Mouse (Mus musculus) granulocyte monocyte progenitor cell, adult 5-6 weeks (primary cell): ENCODE data around the gene Rasal1. TPM values are rescaled to one million over a fixed set of nuclear protein-coding genes. Genes with fewer than 3 reads are reported as not detected.
A peak's percentile ranks its signal among the peaks of the same experiment; 100 is the strongest.

ENCODE experiments used
- ATAC-seq: replicated peaks from 2 replicates; pipeline ENCODE4 v1.8.0; 2016; ENCODE audit warnings: mild to moderate bottlenecking, moderate TSS enrichment, inconsistent platforms; ENCODE audit not compliant: poor library complexity, severe bottlenecking
- total RNA-seq, 2 experiments: library from RNA; stranded (forward) in 1 of 2; stranded (reverse) in 1 of 2; fragments of 200-712, 200-1000 nt in 1 of 2; fragments of >200 nt in 1 of 2; fragmentation: Nextera tagmentation in 1 of 2; gene quantifications; 2 replicates each; pipeline ENCODE4 v1.2.3; 2014 to 2017

Rasal1 gene
- total RNA-seq, 2 experiments from 2014 or later, result not detected

DNA sequence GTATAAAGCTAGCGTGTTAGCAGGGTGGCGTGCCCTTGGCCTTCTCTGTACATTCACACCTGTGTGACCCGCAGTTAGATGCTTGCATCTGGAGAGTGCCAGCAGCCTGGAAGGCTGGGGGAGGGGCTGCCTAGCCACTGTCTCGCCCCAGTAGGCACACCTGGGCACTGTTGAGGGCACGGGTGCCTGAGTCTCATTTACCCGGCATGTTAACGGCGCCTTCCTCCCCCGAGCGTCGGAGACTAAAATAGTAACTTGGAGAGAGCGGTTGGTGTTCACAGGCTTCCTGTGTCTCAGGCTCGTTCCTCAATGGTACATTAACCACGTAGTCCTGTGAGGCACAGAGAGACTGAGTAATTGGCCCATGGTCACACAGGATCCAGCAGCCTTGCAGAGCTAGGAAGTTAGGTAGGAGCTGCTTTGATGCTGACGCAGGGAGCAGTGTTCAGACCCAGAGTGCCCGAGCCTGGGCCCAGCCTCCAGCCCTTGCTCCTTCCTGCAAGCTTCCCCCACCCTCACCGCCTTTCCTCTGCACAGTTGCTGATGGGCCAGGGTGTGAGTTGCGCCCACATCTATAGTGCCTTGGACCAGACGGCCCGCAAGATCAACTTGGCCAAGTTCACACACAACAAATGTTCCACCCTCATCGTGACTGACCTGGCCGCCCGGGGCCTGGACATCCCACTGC, 27.4 kb upstream of the Rasal1 start:
- no peak for ATAC-seq

DNA sequence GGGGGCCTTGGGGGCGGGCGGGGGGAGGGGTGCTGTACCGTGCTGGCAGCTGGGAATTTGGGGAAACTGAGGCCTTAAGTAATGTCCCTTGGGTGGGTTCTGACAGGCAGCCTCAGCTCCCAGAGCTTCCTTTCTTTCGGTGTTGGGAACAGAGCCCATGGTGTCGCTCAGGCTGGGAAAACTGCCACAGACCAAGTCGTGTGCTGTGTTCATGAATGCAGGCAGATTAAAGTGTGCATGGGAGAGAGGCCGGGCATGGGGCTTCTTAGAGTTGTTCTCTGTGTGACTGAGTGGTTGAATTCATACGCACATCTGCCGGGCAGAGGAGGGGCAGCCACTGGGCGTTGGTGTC, 26.8 kb upstream of the Rasal1 start:
- no peak for ATAC-seq

DNA sequence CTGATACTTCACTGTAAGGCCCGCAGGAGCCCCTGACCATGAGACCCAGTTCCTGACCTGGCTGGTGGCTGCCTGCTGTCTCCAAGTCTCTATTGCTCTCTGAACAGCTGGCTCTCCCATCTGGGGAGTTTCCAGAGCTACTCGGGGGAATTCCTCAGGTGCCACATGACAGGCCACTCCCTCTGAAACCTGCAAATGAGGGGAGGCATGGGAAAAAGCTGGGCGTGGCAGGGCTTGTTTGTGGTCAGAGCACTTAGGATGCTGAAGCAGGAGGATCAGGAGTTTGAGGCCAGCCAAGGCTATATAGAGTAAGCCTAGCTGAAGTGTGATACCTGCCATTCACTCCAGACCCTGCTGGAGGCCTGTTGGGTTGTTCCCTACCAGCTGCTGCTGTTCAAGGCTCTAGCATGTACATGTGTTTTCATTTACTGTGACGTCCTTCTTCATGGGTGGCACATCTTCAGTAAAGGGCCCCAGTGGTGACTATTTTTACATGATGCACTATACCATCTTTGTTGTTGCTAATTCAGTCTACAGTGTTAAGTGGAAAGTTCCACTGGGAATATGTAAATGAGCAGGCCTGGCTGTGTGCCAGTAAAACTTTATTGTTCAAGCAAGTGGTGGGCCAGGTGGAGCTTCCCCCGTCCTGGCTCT, 26.3 kb upstream of the Rasal1 start:
- no peak for ATAC-seq

DNA sequence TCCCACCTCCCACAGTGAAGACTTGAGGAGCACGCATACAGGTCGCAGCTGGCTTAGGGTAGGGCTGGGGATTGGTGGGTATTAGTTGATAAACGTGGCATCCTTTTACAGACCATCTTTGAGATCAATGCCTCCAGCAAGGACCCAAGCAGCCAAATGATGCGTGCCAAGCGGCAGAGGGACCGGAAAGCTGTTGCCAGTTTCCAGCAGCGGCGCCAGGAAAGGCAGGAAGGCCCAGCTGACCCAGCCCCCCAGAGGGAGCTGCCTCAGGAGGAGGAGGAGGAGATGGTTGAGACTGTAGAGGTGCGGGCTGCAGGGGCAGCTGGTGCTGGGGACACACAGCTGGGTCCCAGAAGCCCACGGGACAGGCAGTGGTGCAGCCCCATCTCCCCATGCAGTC, 24.2 kb upstream of the Rasal1 start:
- no peak for ATAC-seq

DNA sequence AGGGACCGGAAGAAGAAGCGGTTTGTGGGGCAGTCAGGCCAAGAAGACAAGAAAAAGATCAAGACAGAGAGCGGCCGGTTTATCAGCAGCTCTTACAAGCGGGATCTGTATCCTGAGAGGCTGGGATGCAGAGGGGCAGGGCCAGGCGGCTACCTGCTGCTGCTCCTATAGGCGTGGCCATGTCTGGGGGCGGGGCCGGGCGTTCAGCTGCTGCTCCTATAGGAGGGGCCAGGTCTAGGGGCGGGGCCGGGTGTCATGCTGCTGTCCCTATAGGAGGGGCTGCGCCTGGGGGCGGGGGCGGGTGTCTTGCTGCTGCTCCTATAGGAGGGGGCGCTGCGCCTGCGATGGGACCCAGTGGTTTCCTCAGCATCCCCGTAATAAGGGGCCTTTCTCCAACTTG, 22.2 kb upstream of the Rasal1 start:
- ATAC-seq, result peak; percentile 36

DNA sequence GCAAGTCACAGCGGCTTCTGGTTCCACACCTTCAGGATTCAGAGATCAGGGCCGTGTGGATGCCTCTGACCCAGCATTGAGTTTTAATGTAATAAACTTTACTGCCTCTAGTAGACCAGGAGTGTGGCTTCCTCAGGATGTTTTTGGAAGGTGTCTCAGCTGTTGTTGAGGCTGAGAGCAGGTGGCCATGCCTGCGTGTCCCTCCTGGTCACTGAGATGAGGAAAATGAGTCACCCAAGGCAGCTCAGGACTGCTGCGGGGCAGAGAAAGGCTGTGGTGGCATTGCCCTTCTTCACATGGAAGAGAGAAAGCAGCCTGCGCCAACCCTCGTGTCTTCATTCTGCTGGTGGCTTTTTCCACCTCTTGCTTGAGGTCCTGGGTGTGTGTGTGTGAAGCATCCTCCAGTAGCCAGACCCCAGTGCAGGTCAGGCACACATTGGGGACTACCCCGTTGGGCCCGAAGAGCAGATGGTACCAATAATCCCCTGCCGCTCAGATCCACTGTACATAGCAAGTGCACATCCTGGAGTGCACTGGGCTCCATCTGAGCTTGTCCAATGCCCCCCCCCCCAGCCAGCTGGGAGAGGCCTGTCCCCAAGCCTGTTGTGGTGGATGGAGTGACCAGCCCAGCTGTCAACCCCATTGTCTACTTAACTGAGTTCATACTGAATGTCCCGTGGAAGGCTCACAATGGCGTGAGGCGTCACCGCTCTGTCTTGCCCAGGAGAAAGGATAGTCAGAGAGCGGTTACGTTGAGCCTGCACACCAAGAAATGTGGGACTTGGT, 20.9 kb upstream of the Rasal1 start:
- no peak for ATAC-seq

DNA sequence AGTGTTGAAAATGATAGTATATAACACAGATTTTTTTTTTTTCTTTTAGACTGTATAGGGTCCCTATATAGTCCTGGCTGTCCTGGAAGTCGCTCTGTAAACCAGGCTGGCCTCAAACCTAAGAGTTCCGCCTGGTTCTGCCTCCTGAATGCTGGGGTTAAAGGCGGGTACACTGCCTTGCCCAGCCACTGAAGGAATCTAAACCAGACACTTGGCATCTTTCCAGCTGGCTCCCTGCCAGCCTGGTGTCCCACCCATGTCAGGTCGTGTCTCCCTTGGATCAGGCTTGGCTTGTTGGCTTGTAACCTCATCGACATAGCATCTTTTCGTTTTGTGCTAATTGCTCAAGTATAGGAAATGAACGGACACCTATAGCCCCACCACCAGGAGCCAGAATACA, 20.0 kb upstream of the Rasal1 start:
- no peak for ATAC-seq

DNA sequence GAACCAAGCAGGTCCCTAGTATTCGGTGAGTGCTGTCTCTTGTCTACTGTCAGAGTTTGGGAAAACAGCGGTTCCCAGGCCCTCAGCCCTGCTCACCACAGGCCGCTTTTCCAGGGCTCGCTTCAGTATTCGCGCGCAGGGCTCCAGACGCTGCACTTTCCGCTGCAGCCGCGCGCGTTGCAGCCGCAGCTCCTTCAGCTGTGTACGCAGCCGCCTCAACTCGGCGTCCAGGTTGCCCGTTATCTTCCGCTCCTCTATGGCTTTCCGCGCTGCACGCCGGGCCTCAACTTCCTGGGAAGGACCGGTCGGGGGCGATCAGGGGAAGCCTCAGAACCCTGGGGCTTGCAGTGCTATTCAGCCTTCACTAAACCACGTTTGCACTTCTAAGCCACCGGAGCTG, 17.5 kb upstream of the Rasal1 start:
- ATAC-seq, result no peak; the same call in 1 of the 2 replicates

DNA sequence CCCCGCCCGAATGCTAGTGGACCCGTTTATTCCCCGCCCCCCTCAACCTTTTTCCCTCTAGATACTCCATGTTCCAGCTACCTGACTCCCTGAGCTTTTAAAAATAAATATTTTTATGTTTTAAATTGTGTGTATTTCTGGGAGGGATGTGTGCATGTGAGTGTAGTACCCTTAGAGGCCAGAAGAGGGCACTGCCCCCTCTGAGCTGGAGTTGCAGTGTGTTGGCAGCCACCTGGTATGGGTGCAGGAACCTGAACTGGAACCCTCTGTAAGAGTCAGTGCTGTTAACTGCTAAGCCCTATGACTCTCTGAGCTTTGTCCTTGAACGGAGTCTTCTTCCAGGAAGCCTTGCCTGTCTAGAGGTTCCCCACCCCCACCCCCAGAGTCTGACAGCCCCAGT, 16.7 kb upstream of the Rasal1 start:
- no peak for ATAC-seq

DNA sequence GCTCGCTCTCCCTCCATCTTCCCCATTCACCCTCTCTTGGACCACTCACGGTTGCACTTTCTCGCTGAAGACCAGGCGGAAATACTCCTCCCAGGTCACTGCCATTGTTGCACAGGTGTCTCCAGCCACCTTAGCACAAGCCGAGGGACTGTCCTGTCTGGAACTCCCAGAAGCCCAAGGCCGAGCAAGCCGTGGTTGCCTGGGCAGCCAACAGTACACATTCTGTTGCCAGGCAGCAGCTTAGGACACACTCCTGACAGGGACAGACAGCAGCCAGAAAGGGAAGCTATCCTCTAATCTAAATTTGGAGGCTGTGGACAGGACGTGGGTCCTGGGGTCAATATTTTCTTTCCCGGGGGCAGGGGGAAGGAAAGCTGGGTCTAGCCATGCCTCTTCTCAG, 14.5 kb upstream of the Rasal1 start, which contains the start of gene Cfap73:
Gene Cfap73 (minus strand): TSS at position 105 of the 400 bp plus-strand sequence.
- ATAC-seq, result no peak

DNA sequence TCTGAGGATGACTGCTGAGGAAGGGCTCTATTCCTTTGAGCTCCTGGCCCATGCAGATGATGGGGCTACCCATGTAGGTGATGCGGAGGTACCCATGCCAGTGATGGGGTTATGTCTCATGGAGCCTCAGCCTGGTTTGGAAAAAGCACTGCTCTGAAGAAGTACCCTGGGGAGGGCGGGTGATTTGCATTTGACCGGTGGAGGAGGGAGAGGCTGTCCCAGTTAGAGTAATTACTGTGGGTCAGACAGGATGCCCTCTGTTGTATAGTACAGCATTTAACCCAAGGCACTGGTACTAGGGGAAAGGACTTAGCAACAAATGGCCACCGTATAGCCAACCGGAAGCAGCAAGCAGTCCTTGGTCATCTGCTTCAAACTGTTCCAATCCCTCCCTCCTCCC, 13.8 kb upstream of the Rasal1 start:
- ATAC-seq, result no peak

DNA sequence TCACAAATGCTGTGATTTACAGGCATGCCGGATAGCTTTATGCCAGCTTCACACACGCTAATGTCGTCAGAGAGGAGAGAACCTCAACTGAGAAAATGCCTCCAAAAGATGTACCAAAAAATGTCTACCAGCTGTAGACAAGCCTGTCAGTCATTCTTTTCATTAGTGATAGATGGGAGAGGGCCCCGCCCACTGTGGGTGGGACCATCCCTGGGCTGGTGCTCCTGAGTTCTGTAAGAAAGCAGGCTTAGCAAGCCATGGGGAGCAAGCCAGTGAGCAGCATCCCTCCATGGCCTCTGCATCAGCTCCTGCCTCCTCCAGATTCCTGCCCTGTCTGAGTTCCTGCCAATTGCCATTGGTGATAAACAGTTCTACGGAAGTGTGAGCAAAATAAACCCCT, 13.0 kb upstream of the Rasal1 start:
- no peak for ATAC-seq

DNA sequence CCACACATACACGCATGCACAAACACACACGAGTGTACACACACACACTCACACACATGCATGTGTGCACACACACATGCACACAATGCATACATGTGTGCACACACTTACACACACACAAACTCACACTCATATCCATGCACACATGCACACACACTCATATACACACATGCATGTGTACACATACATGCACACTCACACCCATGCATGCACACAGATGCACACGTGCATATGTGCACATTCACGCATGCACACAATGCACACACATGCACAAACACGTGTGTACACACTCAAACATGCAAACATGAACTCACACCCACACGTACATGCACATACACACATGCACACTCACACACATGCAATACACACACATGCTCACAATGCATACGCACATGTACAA, 8.5 kb upstream of the Rasal1 start:
- ATAC-seq, result no peak

DNA sequence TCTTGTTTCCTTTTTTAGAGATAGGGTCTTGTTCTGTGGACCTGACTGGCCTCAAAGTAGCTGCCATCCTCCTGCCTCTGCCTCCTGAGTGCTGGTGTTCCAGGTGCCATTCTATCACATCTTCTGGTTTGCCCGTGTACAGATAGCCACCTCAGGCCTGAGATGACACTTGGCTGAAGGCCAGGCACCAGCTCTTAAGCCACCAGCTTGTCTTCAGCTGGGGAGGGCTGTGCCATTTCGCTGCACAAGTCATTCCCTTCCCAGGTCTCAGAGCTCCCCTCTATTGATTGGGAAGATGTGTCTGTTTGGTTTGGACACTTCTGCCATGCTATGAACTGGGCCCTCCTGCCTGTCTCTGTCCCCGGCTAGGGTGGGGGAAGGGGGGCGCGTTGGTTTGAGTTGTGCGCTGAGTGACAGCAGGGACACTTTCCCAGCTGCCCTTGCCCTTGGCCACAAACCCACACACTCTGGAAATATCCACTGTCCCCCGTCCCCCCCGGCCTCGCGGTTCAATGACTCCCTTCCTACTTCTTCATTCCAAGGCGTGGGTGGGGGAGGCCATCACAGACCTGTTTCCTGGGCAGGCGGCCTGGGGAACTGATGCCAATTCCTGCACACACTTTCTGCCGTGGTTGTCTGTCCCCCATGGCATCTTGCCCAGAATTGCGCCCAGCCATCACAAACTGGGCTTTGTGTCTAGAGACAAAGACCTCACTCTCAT, 5.1 kb upstream of the Rasal1 start:
- peak; percentile 79 for ATAC-seq

DNA sequence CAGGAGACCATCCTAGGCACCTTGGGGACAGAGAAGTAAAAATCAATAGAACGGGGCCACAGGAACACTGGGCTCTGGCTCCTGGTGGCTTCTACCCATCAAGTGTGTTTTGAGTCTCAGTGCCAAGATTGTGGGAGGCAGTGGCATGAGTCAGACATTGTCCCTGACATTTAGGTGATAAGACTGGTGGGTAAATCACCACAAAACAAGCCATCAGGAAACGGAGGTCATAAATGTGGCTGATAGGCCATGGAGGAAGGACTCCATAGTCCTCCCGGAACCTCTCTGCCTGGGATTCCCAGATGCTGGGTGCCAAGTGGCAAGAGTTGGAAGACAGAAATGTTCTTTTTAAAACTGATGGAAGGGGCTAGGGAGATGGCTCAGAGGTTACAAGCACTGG, 4.4 kb upstream of the Rasal1 start:
- ATAC-seq, result no peak

DNA sequence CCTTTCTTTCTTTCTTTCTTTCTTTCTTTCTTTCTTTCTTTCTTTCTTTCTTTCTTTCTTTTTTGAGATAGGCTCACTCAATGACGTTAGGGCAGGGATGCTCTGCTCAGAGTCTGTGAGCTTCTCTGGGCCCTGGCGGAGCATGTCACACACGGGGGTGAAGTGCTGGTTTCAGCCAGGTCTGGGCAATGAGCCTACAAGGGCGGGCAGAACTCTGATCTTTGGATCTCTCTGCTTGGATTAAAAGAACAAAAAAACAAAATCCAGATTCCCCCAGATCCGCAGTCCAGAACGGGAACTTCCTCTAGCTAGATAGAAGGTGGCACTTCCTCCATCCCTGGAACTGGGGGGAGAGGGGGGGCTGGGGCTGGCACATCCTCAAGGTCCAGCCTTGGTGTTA, 2.8 kb upstream of the Rasal1 start:
- ATAC-seq, result no peak

DNA sequence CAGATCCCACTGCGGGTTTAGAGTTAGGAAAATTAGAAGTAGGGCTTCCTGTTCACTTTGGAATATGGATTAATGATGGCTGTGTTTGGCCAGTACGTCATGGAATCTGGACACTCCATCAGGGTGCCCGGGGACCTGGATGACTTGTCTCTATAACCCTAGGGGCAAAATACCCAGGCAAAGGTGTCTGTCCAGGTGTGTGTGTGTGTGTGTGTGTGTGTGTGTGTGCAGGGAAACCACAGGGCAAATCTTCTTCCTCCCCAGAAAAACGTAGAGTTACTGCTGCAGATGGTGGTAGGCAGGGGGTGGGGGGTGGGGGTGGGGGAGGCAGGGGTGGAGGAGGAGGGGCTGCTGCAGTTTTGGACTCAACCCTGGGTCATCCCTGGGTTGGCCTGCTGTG, 1.3 kb upstream of the Rasal1 start:
- no peak for ATAC-seq

DNA sequence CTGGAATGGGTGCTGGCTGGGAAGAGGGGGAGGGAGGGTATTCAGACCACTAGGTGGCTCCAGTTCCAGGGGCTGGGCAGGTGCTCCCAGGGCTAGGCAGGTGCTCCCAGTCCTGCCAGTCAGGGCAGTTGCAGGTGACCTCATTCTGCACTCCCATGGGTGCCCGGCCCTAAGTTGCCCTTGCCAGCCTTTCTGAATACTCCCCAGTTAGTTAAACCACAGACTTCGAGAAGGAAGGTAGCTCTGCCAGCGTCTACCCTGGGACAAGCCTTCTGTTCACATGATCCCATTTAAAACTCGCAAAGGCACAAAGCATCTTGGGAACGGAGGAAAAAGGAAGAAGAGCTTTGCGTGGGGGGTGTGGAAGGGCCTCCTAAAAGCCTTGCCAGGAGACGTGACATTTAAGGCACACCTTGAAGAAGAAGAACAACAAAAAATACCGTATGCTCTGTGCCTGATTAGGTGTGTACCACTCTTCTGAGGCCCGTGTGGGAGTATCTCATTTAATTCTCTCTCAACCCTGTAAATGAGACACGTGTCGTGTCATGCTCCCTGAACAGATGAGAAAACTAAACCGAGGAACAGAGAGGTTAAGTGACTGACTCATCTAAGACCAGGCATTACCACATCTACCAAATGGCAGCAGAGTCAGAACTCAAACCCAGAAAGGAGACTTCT, 659 bp upstream of the Rasal1 start:
- ATAC-seq, result no peak

DNA sequence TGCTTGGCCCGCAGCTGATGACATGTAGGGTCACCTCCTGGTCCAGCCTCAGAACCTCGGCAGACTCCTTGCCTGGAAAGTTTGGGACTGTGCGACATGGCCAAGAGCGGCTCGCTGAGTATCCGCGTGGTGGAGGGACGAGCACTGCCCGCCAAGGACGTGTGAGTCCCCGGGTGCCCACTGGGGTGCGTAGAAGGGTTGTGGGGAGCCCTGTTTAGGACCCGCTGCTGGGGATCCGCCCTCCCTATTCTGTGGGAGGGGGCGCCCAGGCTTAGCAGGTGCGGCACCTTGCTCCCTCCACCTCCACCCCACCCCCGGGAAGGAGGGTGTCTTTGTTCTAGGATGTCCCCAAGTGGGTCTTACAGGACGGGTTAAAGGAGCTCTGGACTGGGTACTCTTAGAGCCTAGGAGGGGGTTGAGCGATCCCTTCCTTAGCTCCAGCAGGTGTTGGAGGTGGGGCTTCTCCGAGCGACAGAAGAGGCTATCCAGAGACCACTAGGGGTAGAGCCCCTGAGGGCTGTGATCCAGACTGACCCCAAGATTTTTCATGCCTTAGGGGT, 842 bp downstream of the Rasal1 start:
- ATAC-seq, result peak; percentile 29

DNA sequence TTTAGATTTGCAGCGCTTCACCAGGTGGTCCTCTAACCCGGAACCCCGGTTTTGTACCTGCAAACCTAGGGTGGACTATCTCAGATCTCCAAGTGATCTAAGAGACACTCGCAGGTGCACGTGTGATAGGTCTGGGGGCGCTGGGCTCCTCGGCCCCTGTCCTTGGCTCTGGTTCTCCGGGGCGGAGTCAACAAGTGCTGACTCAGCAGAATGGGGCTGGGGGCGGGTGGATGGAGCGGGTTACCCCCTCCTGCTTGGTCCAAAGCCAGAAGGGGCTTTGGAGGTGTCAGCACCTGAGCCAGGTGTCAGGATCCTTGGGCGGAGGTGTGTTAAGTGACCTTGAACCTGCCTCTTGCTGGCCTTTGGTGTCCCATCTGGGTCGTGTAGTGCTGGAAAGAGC, 1.3 kb downstream of the Rasal1 start:
- no peak for ATAC-seq
